Mouse (Mus musculus) liver, embryonic 12.5 days (tissue): ENCODE measurements around the gene Cnot8. TPM values are rescaled to one million over a fixed set of nuclear protein-coding genes. Genes with fewer than 3 reads are reported as not detected.
"Not testable (repeated sequence)": the region's sequence is repeated elsewhere in the genome, so short reads cannot be mapped to it uniquely, and the experiment has no call there.

Experiments
- ATAC-seq: fragments of 200-750 bp; cut with Nextera tagmentation; 2 replicates; pipeline ENCODE4 v1.8.0; 2017; ENCODE audit warnings: moderate number of reproducible peaks, mild to moderate bottlenecking, moderate library complexity
- H3K27ac ChIP-seq: fragments of 300-500 bp; sonication (generic); 2 replicates; pipeline ENCODE4 v1.5.1; 2016; ENCODE audit warnings: mild to moderate bottlenecking
- H3K27me3 ChIP-seq: fragments of 300-500 bp; sonication (generic); replicated peaks from 2 replicates; pipeline ENCODE4 v1.6.1; 2016; ENCODE audit warnings: mild to moderate bottlenecking, moderate library complexity
- H3K36me3 ChIP-seq: fragments of 300-500 bp; sonication (generic); 2 replicates; pipeline ENCODE4 v1.6.1; 2016; ENCODE audit warnings: mild to moderate bottlenecking, moderate library complexity
- H3K4me1 ChIP-seq: fragments of 300-500 bp; sonication (generic); 2 replicates; pipeline ENCODE4 v1.6.1; 2016
- H3K4me2 ChIP-seq: fragments of 300-500 bp; sonication (generic); 2 replicates; pipeline ENCODE4 v1.6.1; 2016; ENCODE audit warnings: mild to moderate bottlenecking, moderate library complexity
- H3K4me3 ChIP-seq: fragments of 300-500 bp; sonication (generic); 2 replicates; pipeline ENCODE4 v1.5.1; 2016; ENCODE audit warnings: mild to moderate bottlenecking, moderate library complexity
- H3K9ac ChIP-seq: fragments of 300-500 bp; sonication (generic); 2 replicates; pipeline ENCODE4 v1.6.1; 2016; ENCODE audit warnings: mild to moderate bottlenecking, moderate library complexity
- H3K9me3 ChIP-seq: fragments of 300-500 bp; sonication (generic); replicated peaks from 2 replicates; pipeline ENCODE4 v1.6.1; 2016; ENCODE audit warnings: mild to moderate bottlenecking, moderate library complexity
- WGBS: fragments of 180-500 bp; shearing (Covaris S2); methylation state at CpG from one replicate; pipeline ENCODE4 v1.1.7; 2016; ENCODE audit not compliant: insufficient replicate concordance; 5-methylcytosine and 5-hydroxymethylcytosine counted together
- polyA plus RNA-seq: library from polyadenylated mRNA; unstranded; fragments of >200 nt; fragmentation: Nextera tagmentation; extraction: Ambion mirVana; gene quantifications from 2 replicates; pipeline ENCODE4 v1.2.1, GENCODE M21; 2016

Gene Cnot8
- 50.5 and 51.8 TPM in 2 replicates for polyA plus RNA-seq

GRCm38 (mm10) chr11:58103697-58104306 is at the start of gene Cnot8:
Cnot8 (plus strand) TSS chr11:58104153.
- ATAC-seq = peak; percentile 96
- H3K27ac ChIP-seq = peak within 1 kb of the TSS; percentile 90
- WGBS = under 1% methylated on average over 55 of the region's 55 CpGs
- peaks cover 44% of the 10 kb centered on the region for H3K4me1 ChIP-seq
- peaks cover 7% of the 10 kb centered on the region for H3K27me3 ChIP-seq
- H3K9ac ChIP-seq = peak within 1 kb of the TSS; percentile 92
- no peaks in the 10 kb centered on the region for H3K9me3 ChIP-seq
- H3K4me3 ChIP-seq = peak within 1 kb of the TSS; percentile 87
- H3K4me2 ChIP-seq = peak within 1 kb of the TSS; percentile 87
- H3K36me3 ChIP-seq = peaks cover 12% of the 10 kb centered on the region; the same call in 1 of the 2 replicates

- H3K36me3 ChIP-seq = peaks cover 96% of the 10 kb centered on the region
- H3K27ac ChIP-seq = no peak overlapping the region
- H3K9me3 ChIP-seq = no peaks in the 10 kb centered on the region
- H3K4me2 ChIP-seq = no peak overlapping the region
- peaks cover 14% of the 10 kb centered on the region; the same call in 1 of the 2 replicates for H3K4me1 ChIP-seq
- WGBS = 72% methylated on average over 6 of the region's 6 CpGs
- no peak for ATAC-seq
- no peaks in the 10 kb centered on the region for H3K27me3 ChIP-seq
- H3K4me3 ChIP-seq = no peak overlapping the region
- H3K9ac ChIP-seq = no peak overlapping the region
Measured at GRCm38 (mm10) chr11:58057455-58057854, 46.5 kb upstream of the Cnot8 start.

GRCm38 (mm10) chr11:58059752-58060151 is 44.2 kb upstream of the Cnot8 start:
- not testable (repeated sequence) for H3K27me3 ChIP-seq, H3K4me2 ChIP-seq, H3K9ac ChIP-seq, H3K27ac ChIP-seq, H3K9me3 ChIP-seq, H3K4me3 ChIP-seq
- Histone ChIP-seq H3K4me1 (peaks cover 14% of the 10 kb centered on the region; the same call in 1 of the 2 replicates), H3K36me3 (peaks cover 82% of the 10 kb centered on the region)
- ATAC-seq = peak; percentile 50
- 86% methylated on average over 7 of the region's 7 CpGs for WGBS

- H3K4me2 ChIP-seq, H3K9me3 ChIP-seq, H3K27me3 ChIP-seq, H3K4me3 ChIP-seq, H3K27ac ChIP-seq, H3K9ac ChIP-seq, ATAC-seq: not testable (repeated sequence)
- 93% methylated on average over 4 of the region's 4 CpGs for WGBS
- peaks cover 14% of the 10 kb centered on the region; the same call in 1 of the 2 replicates for H3K4me1 ChIP-seq
- peaks cover 67% of the 10 kb centered on the region for H3K36me3 ChIP-seq
Measured at GRCm38 (mm10) chr11:58061218-58061617, 42.7 kb upstream of the Cnot8 start.

GRCm38 (mm10) chr11:58062586-58062985 is 41.4 kb upstream of the Cnot8 start:
- WGBS = 77% methylated on average over 4 of the region's 4 CpGs

GRCm38 (mm10) chr11:58065025-58065424 is 38.9 kb upstream of the Cnot8 start:
- Histone ChIP-seq H3K27ac (no peak overlapping the region), H3K4me2 (no peak overlapping the region), H3K9ac (no peak overlapping the region), H3K9me3 (no peaks in the 10 kb centered on the region), H3K27me3 (no peaks in the 10 kb centered on the region), H3K36me3 (peaks cover 31% of the 10 kb centered on the region), H3K4me3 (no peak overlapping the region), H3K4me1 (0 out of 2 replicates have a peak, but pooled peaks cover 2% of the 10 kb centered on the region)
- ATAC-seq = no peak
- WGBS = 85% methylated on average over 4 of the region's 4 CpGs

More at GRCm38 (mm10) chr11:58062586-58062985, 41.4 kb upstream of the Cnot8 start:
- Histone ChIP-seq H3K27me3 (no peaks in the 10 kb centered on the region), H3K4me3 (no peak overlapping the region), H3K36me3 (peaks cover 54% of the 10 kb centered on the region), H3K9ac (no peak overlapping the region), H3K4me2 (no peak overlapping the region), H3K4me1 (peaks cover 14% of the 10 kb centered on the region; the same call in 1 of the 2 replicates), H3K27ac (no peak overlapping the region), H3K9me3 (no peaks in the 10 kb centered on the region)
- no peak for ATAC-seq

GRCm38 (mm10) chr11:58072978-58073377 is 31.0 kb upstream of the Cnot8 start:
- Histone ChIP-seq H3K27me3 (peaks cover 4% of the 10 kb centered on the region; the same call in 1 of the 2 replicates), H3K27ac (no peak overlapping the region), H3K9ac (no peak overlapping the region), H3K9me3 (no peaks in the 10 kb centered on the region), H3K36me3 (no peaks in the 10 kb centered on the region), H3K4me2 (no peak overlapping the region), H3K4me1 (no peaks in the 10 kb centered on the region), H3K4me3 (no peak overlapping the region)
- WGBS = 56% methylated on average over 3 of the region's 3 CpGs
- ATAC-seq = no peak

GRCm38 (mm10) chr11:58077270-58077669 is 26.7 kb upstream of the Cnot8 start:
- no peaks in the 10 kb centered on the region for H3K4me1 ChIP-seq
- no peaks in the 10 kb centered on the region for H3K9me3 ChIP-seq
- H3K36me3 ChIP-seq = no peaks in the 10 kb centered on the region
- no peak overlapping the region for H3K4me3 ChIP-seq
- peaks cover 4% of the 10 kb centered on the region; the same call in 1 of the 2 replicates for H3K27me3 ChIP-seq
- 57% methylated on average over 4 of the region's 4 CpGs for WGBS
- no peak overlapping the region for H3K27ac ChIP-seq
- ATAC-seq = no peak
- H3K9ac ChIP-seq = no peak overlapping the region
- H3K4me2 ChIP-seq = no peak overlapping the region

- ATAC-seq = no peak
Measured at GRCm38 (mm10) chr11:58081716-58082115, 22.2 kb upstream of the Cnot8 start.

GRCm38 (mm10) chr11:58092541-58092940 is 11.4 kb upstream of the Cnot8 start:
- WGBS = 28% methylated on average over 4 of the region's 4 CpGs
- Histone ChIP-seq H3K36me3 (no peaks in the 10 kb centered on the region), H3K9me3 (no peaks in the 10 kb centered on the region), H3K4me2 (peak overlapping the region; percentile 53), H3K4me1 (peaks cover 16% of the 10 kb centered on the region), H3K9ac (peak overlapping the region; percentile 10), H3K27ac (no peak overlapping the region), H3K4me3 (peak overlapping the region; percentile 18; the same call in 1 of the 2 replicates), H3K27me3 (peaks cover 36% of the 10 kb centered on the region)
- ATAC-seq = no peak; the same call in 1 of the 2 replicates

More at GRCm38 (mm10) chr11:58081716-58082115, 22.2 kb upstream of the Cnot8 start:
- no peaks in the 10 kb centered on the region for H3K36me3 ChIP-seq
- H3K4me2 ChIP-seq = no peak overlapping the region
- H3K27me3 ChIP-seq = no peaks in the 10 kb centered on the region; the same call in 1 of the 2 replicates
- no peak overlapping the region for H3K9ac ChIP-seq
- H3K4me1 ChIP-seq = no peaks in the 10 kb centered on the region
- H3K27ac ChIP-seq = no peak overlapping the region
- no peaks in the 10 kb centered on the region for H3K9me3 ChIP-seq
- WGBS = 68% methylated on average over 6 of the region's 6 CpGs
- H3K4me3 ChIP-seq = no peak overlapping the region

- Histone ChIP-seq H3K4me2 (peak within 1 kb of the TSS; percentile 53), H3K36me3 (no peaks in the 10 kb centered on the region), H3K9me3 (no peaks in the 10 kb centered on the region), H3K4me1 (peaks cover 22% of the 10 kb centered on the region), H3K4me3 (peak within 1 kb of the TSS; percentile 18; the same call in 1 of the 2 replicates), H3K27ac (no peak within 1 kb of the TSS), H3K9ac (peak within 1 kb of the TSS; percentile 10), H3K27me3 (peaks cover 41% of the 10 kb centered on the region)
- WGBS = 18% methylated on average over 12 of the region's 12 CpGs
- ATAC-seq = peak; percentile 36
Measured at GRCm38 (mm10) chr11:58093021-58093528, 10.9 kb upstream of the Cnot8 start, which contains the start of gene Gm12248. Gm12248 (minus strand) TSS chr11:58093134.

- Histone ChIP-seq H3K36me3 (no peaks in the 10 kb centered on the region), H3K4me1 (peaks cover 22% of the 10 kb centered on the region), H3K4me3 (no peak overlapping the region), H3K9me3 (no peaks in the 10 kb centered on the region), H3K27me3 (peaks cover 53% of the 10 kb centered on the region), H3K27ac (no peak overlapping the region), H3K9ac (no peak overlapping the region), H3K4me2 (no peak overlapping the region)
- WGBS = 67% methylated on average over 4 of the region's 4 CpGs
- no peak for ATAC-seq
Measured at GRCm38 (mm10) chr11:58094766-58095165, 9.2 kb upstream of the Cnot8 start.
